Mouse (Mus musculus): Measurements from ENCODE around the gene Hapln2. TPM values are rescaled to one million over a fixed set of nuclear protein-coding genes. Genes with fewer than 3 reads are reported as not detected.

Hapln2 gene
- total RNA-seq, 2 experiments from 2014 or later, result not detected

DNA sequence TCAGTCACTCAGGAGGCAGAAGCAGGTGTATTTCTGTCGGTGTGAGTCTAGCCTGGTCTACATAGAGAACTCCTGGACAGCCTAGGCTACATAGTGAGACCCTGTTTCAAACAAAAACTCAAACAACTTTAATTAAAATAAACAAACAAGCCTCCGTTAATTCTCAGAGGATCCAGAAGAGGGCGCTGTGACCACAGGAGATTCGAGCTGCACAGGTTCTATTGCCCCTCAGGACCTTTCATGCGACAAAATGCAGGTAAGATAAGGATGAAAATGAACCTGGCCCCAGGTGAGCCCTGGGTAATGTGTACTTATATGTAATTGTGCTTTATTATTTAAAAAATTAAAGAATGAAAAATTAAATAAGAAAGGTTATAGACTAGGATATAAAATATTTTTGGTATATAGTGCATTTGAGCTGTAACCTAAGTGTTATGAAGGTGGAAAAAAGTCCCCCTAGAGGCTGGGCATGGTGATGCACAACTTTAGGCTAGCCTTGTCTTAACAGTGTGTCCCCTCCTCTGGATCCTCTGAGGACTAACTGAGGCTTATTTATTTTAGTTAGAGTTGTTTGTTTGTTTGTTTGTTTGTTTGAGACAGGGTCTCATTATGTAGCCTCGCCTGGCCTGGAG, 16.6 kb downstream of the Hapln2 start:
- no peak for ATAC-seq (replicated peaks; ENCODE audit: low FRiP score, poor library complexity, severe bottlenecking)

DNA sequence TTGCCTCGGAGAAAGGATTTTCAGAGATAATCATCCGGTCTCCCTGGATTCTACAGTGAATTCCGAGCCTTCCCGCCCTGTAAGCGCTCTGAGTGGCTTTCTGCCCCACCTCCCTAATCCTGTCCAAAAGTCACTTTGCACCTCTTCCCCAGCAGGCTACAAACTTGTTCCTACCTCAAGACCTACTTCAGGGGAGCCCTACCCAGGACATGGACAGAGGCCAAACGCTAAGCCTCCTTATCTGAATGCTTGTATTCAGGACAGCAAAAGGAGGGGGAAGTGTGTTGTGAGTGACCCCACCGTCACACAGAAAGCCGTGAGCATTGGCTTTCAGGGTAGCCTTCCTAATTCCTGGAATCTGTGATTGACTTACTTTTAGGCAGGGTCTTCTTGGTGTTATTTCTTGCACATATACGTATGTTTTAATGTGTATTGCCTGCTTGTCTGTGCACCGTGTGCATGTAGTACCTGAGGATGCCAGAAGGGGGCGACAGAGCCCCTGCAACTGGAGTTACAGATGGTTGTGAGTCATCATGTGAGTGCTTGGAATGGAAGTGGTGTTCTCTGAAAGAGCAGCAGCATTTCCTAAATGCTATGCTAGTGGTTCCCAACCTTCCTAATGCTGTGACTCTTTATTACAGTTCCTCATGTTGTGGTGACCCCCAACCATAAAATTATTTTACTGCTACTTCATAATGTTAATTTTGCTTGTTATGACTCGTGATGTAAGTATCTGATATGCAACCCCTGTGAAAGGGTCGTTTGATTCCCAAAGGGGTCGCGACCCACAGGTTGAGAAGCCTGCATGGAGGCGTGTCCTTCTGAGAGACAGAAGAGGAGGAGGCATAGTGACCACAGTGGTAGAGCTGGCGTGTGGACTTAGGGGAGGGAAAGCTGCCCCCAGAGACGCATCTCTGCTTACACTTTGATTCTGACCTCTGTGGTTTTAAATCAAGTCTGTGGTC, 21.3 kb downstream of the Hapln2 start:
- ATAC-seq (replicated peaks; ENCODE audit: low FRiP score, poor library complexity, severe bottlenecking), result no peak

DNA sequence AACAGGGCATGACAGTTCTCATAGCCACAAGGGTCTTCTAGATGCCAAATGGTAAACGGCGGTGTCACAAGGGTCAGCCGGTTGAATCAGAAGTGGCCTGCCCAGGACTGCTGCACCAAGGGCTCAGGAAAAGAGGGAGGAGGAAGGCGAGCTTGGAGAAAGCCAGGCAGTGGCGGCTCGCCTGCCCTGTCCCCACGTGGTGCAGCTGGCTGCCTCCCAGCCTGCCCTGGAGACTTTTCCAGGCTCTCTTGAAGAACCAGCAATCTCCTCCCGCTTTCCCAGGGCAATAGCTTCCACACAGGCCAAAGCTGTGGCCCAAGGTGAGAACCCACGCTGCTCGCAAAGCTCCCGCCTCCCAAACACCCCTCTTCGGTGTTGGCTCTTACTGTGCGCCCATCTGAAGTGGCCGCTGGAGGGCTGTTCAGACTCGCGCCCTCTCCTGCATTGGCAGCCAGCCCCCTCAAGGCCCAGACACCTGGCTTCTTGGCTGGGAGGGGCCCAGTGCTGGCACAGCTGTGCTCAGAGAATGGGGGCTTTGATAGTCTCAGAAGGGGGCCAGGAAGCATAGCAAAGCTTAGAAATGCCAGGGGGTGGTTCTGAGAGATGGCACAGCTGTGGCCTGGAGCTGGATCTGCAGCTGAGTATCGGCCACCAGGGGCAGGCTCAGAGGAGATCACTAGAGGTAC, 24.9 kb downstream of the Hapln2 start:
- ATAC-seq (replicated peaks; ENCODE audit: low FRiP score, poor library complexity, severe bottlenecking), result no peak

DNA sequence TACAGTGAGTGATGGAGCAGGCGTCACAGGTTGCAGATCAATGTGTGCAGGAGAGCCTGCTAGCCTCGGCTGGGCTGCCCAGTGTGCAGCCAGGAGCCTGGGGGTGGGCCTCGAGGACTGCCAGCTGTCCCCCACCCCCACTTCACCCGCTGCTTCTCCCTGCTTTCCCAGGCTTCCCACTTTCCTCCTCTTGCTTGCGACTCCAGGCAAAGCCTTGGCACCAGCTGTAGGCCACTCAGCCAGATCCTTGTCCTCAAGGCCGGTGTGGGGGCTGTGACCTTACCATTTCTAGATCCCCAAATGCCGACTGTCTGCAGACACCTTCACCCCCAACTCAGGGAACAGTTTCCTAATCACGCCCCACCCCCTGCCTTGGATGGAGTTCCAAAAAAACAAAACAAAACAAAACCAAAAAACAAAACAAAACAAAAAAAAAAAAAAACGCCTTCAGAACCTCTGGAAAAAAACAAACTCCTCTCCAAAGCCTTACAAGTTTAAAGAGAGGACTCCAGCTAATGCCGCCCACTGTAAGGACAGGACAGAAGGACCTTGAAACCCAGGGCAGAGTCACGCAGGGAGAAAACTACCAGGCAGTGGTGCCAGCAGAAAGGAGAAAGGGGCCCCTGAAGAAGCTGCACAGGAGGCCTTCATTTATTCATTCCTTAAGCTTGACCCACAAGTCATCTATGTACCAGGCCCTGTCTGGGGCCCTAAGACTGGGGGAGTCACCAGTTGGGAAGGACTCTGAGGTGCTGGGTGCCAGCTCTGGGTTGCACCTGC, 26.4 kb downstream of the Hapln2 start:
- ATAC-seq (replicated peaks; ENCODE audit: low FRiP score, poor library complexity, severe bottlenecking), result no peak

DNA sequence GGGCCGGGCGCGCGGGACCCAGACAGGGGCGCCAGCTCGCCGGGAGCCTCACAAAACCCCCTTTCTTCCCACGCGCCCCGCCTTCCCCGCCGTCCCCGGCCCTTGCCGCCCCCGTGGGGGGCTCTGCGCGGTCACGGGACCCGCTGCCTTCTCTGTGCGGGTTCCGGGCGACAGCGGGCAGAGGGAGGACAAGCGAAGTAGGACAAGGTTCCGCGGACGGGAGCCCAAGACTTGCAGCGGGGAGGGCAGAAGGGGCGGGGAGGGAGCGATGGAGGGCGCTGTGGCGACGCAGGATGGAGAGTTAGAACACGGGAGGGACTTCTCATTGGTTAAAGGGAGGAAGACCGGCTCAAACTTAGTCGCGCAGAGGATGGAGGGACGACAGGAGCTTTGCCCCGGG, 27.2 kb downstream of the Hapln2 start, which contains the start of gene Bcan:
Bcan (minus strand) TSS at position 50 of the 400 bp plus-strand sequence.
- no peak for ATAC-seq (replicated peaks; ENCODE audit: low FRiP score, poor library complexity, severe bottlenecking)

DNA sequence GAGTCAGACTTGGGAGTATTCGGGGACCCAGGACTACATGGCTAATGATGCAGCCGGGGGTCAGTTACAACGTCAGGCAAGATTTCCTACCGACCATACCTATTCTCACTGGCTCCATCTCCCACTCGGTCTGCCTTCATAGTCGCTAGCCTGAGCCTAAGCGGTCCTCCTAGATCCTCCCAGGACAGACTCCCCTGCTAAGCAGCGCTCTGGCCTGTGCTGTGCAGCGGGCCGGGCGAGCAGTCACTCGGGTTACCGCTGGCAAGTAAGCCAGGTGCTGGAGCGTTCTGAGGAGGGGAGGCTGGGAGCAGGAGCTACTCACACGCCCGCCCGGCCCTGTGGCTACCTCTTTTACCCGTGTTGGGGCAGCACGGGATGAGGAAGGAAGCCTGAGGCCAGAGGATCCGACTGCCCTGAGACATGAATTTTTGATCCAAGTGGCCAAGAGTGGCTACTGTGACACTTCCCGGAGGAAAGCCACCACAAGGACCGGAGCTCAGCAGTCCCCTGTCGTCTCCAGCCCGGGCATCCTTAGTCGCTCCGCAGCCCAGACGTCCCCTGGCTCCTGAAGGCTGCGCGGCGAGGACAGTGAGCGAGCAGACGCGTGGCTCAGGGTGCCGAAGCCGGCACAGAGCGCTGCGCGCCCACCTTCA, 28.0 kb downstream of the Hapln2 start:
- no peak for ATAC-seq (replicated peaks; ENCODE audit: low FRiP score, poor library complexity, severe bottlenecking)

DNA sequence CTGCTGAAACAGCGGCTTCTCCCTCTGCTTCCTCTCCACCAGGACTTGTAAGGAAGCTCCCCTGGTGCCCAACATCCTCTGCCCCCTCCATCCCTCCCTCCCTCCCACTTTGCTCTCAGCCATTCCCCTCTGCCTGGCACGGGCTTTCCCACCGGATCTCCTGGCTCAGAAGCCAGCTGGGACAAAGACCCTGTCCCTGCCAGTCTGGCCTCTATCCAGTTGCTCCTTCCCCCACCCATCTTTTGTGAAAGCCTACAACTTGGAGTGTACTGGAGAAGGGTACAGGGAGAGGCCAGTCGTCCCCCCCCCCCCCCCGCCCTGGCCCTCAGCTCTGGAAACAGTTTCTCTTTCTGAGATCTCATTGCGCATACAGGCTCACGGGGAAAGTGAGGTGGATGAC, 28.6 kb downstream of the Hapln2 start:
- ATAC-seq (replicated peaks; ENCODE audit: low FRiP score, poor library complexity, severe bottlenecking), result no peak

DNA sequence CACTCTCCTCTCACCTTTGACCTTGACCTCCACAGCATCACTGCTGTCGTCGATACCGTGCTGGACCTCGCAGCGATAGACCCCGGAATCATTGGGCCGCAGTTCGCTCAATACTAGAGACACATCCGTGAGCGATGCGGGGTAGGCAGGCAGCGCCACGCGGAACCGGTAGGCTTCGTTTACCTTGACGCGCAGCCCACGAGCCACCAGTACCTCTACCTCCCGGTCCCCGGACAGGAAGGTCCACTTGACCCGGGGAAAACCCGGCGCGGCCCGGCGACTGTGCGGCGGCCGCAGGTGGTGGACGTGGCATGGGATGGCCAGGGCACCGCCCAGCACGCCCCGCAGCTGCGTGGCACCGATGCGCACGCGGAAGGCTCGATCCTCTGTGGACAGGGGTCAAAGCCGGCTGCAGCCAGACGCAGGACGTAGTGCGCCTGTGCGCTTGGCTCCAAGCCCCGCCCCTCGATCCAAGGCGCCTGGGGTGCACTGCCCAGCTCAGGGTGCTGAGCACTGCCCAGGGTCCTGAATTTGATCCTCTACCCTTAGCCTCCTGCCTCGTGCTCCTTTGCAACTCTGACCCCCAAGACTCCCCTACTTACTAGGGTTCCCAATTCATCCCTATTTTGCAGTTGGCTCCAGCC, 30.3 kb downstream of the Hapln2 start:
- ATAC-seq (replicated peaks; ENCODE audit: low FRiP score, poor library complexity, severe bottlenecking), result no peak

DNA sequence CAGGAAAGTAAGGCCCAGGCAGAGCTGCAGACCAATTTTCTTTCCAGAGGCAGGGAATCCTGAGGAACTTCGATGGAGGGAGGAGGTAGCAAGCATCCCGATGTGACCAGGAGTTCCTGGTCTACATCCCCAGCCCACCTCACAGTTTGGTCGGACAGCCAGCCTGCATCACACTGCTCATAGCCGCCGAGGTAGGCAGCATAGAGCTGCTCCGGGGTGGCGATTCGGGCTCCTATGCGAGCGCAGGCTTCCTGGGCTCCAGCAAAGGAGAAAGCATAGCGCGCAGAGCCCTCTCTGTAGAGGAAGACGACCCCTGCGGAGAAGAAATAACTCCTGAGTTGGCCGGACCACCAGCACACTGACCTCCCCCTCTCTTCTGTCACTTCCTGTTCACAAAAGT, 31.0 kb downstream of the Hapln2 start:
- no peak for ATAC-seq (replicated peaks; ENCODE audit: low FRiP score, poor library complexity, severe bottlenecking)

DNA sequence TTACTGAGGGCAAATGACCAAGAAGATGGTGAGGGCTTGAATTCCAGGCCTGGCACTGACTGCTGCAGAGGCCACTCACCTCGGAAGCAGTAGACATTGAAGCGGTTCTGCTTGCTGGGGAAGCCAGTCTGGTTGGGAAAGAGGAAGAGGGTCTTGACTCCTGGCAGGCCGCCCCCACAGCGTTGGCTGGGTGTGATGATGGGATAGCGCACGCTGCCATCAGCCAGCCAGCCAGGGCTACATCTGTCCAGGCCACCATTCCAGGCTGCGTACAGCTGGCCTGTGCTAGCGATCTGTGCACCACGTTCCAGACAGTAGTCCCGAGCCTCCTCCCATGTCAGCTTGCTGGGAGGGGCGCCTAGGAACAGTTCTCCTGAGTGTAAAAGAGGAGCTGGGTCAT, 32.1 kb downstream of the Hapln2 start:
- ATAC-seq (replicated peaks; ENCODE audit: low FRiP score, poor library complexity, severe bottlenecking), result no peak

DNA sequence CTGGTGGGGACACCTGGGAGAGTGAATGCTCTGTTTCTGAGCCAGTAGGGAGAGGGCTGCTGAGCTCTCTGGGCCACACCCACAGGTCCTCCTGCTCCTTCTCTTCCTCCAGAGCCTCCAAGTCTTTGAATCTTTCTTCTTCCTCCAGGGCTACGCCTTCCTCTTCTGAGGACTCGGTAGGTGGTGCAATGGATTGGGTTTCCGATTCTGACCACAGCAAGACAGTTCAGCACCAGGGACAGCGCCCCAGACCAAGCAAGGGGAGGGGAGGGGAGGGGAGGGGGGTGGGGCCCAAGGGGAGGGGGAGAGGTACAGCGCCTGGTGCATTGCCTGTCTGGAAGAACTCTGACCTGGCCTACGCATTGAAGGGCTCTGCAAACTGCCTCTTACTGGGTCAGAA, 33.9 kb downstream of the Hapln2 start:
- ATAC-seq (replicated peaks; ENCODE audit: low FRiP score, poor library complexity, severe bottlenecking), result no peak

DNA sequence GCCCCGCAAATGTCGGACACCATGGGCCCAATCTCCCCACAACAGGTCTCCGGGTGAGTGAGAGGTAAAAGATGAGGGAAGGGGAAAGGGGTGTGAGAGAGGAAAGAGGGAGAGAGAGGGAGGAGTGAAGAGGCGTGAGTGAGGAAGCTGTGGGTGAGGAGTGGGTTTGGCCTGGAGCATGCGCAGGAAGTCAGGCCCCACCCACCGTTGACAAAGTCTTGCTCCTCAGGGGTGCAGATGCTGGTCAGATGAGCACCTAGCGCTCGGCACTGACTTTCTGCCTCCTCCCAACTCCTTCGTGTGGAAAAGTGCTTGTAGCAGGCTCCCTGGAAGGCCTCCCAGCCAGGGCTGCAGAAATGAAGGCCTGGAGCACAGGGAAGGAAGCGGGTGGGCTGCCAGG, 37.4 kb downstream of the Hapln2 start:
- ATAC-seq (replicated peaks; ENCODE audit: low FRiP score, poor library complexity, severe bottlenecking), result no peak

DNA sequence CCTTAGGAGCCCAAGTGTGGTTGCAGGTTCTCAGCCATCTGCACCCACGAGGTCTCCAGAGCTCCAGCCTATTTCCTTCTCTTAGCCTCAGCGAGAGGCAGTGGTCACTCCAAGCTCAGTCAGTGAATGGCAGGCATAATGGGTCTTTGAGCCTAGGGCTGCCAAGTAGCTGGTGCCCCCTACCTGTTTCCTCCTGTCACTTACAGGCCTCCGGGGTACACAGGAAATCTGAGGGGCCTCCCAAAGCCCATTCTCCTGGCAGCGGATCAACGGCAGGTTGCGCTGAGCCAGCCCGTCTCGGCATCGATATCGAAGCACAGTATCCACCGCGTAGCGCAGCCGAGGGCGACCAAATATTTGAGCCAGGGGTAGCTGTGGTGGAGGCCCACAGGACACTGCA, 39.3 kb downstream of the Hapln2 start:
- ATAC-seq (replicated peaks; ENCODE audit: low FRiP score, poor library complexity, severe bottlenecking), result no peak

DNA sequence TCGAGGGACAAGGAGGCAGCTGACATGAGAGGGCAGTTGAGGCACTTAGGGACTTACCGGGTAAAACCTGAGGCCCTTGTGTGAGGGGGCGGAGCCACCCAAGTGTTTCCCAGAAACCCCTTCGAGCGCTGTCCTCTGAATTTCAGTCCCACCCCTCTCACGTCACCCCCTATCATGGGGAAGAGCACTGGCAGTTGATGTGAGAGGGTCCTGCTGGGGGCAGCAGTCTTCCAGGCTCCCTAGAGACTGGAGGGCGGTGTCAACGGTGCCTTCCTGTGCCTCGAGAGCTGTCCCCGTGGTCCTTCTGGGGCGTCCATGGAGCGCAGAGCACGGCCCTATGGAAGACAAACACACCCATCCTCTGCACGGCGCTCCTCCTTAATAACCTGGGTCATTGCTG, 39.8 kb downstream of the Hapln2 start:
- no peak for ATAC-seq (replicated peaks; ENCODE audit: low FRiP score, poor library complexity, severe bottlenecking)

DNA sequence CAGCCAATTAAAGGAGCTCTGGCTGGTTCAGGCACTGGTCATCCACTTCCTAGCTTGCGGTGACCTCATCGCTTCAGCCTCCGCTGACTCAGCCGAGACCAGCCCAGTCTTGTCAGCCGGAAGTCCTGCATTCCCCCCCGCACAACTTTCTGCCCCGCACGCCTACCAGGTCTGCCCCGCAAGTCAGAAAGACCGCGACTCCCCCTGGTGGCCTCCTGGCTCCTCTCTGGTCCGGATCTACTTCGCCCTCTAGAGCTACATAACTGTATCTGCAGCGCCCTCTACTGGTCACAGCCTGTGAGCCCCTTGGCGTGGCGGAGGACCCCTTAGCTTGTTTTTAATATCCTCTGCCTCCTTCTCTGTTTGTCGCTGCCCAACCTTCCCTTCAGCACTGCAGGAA, 40.5 kb downstream of the Hapln2 start:
- ATAC-seq (replicated peaks; ENCODE audit: low FRiP score, poor library complexity, severe bottlenecking), result peak; percentile 52

DNA sequence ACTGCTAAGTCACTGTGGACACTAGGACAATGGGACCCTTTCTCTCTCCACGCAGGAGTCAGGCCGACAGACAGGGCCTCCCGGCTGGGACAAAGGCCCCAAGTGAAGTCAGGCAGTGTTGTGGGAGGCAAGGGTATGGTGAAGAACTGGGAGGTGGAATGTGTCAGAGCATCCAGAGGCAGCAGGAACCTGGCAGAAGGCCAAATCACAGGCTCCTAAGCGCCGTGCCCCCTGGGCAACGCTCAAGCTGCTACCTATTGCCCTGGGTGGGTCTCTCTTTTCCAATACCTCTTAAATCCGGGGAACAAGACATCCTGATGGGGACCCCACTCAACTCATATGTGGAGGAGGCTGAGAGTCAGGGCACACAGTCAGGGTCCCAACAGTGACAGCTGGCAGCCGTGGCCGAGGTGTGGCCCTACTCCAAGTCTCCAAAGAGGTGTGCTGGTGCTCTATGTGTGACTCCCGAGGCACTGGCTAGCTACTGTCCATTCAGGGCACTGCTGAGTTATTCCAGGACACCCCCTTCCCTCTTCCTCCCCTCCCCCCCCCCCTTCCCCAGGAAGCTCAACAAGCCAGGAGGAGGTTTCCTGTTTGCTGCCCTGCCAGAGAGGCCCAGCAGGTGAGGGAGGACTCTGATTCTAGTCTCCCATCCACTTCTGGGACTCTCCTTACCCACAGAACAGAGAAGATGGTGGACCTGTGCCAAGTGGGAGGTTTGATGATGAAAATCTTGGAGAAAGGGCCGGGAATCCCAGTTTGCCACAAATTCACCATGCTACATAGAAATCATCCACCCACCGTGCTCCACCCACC, 41.7 kb downstream of the Hapln2 start:
- no peak for ATAC-seq (replicated peaks; ENCODE audit: low FRiP score, poor library complexity, severe bottlenecking)

DNA sequence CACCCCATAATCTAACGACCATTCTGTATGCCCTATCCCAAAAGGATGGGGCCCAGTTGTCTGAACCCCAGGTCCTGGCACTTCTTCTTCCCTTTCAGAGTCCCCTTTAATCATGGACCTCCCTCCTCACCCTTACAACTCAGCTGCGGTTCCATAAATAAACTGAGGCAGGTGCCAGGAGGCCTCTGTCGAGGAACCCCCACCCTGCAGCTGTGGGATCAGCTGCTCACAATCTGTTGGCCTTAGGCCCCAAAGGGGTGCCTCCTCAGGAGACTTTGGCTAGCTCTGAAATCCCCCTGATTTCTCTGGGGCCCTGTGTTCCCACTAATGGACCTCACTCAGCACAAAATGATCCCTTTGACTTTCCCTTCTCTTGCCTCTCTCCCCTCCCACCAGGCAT, 43.3 kb downstream of the Hapln2 start:
- ATAC-seq (replicated peaks; ENCODE audit: low FRiP score, poor library complexity, severe bottlenecking), result no peak

DNA sequence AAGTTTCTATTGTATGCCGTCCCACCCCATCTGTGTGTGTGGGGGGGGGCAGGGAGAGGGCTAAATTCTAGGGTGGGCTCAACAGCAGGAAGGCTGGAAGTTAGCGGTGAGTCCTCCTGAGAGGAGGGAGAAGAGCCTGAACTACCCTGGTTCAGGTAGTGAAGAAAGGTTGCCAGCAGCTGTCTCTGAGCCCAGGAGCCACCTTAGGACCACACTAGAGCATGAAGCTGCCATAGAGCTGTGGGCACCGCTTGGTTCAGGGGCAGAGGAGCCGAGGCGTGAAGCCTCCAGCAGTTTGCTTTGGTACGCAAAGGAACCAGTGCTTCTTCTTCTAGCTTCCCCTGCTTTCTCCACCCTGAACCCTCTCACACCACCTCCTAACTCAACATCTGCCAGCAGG, 43.8 kb downstream of the Hapln2 start:
- no peak for ATAC-seq (replicated peaks; ENCODE audit: low FRiP score, poor library complexity, severe bottlenecking)
